Mouse (Mus musculus) urinary bladder, postnatal 14 days (tissue): ENCODE measurements at regions not wholly inside any gene's neighbourhood (a gene's known extent, or its start where the extent isn't known, plus 50 kb on each side); places are given as distances from the start of the nearest gene placed in this dataset.

Experiments
- DNase-seq: peaks from one replicate; pipeline ENCODE4 v3.0.0; 2021; ENCODE audit warnings: low spot score

DNA sequence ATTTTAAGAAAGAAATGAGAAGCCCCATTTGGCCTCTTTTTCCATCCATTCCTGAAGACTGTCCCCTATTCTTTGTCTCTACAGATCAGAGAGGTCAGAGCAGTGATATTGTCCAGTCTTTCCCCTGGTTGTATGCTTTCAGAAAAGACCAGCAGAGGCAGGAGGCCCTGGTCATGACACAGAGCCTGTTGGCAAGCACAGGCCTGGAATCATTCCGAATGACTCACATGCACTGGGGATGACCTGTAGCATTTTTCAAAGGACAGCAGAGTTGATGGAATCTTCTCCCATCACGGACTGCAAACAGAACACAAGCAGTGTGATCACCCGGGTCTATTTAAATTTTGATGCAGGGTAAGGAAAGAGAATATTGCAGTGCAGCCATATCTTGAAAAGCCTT is 50.2 kb upstream of the Nxt1 start:
- DNase-seq, result peak; percentile 68

GRCm38 (mm10) chr2:148611911-148612310 is 60.5 kb upstream of the Nxt1 start:
- no peak for DNase-seq

DNA sequence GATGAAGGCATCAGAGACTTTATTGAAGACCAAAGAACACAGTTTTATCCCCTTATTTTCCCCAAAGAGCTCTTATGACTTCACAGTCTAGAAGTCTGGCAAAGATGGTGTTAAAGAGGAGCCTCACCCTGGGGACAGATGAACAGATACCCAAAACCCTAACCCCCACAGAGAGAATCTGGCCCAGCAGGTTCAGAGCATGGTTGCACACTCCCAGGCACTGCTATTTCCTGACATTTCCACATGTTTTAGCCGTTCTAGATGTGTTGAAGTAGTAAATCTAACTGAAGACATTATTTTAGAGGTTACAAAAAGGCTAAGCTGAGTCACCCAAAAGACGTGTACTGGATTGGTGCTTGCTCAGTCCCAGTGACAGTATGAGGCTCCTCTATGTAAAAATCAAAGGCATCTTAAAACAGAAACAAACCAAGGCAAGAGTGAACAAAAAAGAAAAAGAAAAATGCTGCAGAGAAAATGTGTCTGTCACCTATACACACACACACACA is 66.9 kb upstream of the Nxt1 start:
- DNase-seq, result peak; percentile 8

DNA sequence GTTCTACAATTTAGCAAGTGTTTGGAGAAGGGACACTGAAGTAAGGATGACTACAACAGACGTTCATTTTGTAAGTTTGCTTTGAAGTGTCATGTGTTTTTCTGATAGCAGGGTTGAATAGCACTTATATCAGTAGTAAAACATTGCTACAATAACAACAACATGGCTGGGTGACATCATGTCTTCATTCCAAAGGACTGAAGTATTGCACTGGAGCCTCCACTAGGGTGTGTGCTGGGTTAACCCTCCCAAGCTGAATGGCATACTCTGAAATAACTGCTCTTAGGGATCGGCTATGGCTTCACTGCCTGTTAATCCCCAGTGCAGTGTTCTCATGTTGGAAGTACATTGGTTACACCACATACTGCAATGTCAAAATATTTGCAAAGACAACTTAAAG is 68.5 kb upstream of the Nxt1 start:
- DNase-seq, result no peak

DNA sequence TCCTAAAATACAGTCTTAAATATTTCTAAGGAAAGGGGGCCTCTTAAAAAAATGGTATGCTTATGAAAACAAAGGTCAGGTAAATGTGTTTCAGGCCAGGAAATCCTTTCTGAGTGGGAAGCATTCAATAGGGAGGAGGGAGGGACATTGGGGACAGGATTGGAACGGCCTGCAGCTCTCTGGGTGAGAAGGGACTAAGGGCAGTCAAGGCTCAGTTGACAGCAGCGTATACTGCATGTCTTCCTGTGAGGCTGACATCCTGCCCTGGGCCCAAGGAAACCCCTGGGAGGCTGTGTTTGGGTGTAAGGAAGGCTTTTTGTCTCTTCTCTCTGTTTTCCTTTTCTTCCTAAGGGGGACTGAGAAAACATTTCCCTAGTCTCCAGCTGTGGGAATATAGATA is 69.1 kb upstream of the Nxt1 start:
- no peak for DNase-seq

GRCm38 (mm10) chr2:148599498-148599897 is 72.9 kb upstream of the Nxt1 start:
- no peak for DNase-seq

- DNase-seq, result no peak
These were observed 75.4 kb upstream of the Nxt1 start for GRCm38 (mm10) chr2:148596966-148597365.

- no peak for DNase-seq
These were observed 86.6 kb upstream of the Nxt1 start for GRCm38 (mm10) chr2:148585721-148586335.

DNA sequence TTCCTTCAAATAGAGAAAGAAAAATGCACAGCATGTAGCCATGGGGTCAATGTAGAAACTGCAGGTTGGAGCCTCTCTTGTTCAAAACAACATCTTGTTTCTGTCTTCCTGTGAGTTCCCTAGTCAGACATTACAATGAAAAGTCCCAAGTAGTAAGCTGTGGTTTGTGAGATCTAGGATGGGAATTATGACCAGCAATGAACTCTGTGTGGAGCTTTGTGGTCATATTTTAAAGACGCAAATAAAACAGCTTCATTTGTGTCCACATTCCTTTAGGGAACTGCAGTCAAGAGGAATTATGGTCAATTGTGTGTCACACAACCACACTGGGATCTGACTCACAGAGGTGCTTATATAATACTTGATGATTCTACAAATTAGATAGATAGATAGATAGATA is 90.2 kb upstream of the Nxt1 start:
- no peak for DNase-seq

DNA sequence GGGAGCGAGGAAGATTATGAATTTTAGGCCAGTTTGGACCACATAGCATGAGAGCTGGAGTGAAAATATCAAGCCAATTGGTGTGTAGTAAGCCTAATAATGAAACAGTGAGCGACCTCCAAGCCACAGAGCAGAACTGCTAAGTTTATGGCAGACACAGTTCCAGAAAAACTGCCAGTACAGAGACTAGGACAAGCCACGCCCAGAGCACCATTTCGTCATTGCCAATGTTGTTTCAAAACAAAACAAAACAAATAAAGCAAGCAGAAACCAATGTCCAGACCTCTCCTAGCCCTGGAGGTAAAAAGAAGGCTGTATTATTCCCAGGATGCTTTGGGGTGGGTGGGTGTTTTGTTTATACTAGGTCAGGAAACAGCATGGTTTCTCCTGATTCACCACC is 90.7 kb upstream of the Nxt1 start:
- no peak for DNase-seq

DNA sequence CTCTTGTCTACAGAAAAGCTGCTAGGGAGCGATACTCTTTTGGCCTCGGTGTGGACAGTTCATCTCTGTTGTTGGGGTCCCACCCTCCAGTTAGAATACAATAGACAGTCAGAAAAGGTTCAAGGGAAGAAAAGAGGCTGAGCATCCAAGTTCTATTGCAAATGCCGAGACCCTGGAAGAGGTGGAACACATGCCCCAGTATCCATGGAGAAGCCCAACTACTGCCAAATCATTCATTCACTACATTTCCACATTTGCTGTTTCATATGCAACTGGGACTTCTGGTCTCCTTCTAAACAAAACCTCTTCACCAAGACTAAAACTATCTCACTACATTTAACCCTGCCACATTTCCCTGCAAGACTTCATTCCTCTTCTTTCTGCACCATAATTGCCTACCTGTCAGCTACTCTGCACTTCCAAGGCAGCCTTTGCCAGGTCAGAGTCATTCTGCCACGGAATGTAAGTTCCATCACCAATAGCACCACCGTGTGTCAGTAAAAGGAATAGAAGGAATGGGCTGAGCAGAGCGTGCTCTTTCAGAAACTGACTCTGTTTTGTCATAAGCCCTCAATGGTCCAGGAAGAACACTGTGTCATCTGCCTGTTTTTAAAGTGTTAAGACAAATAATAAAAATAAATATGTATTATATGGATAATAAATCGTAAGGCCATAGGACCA is 92.0 kb upstream of the Nxt1 start:
- DNase-seq, result peak; percentile 42

- no peak for DNase-seq
These were observed 92.8 kb upstream of the Nxt1 start for GRCm38 (mm10) chr2:148579564-148579963.

- no peak for DNase-seq
These were observed 93.4 kb upstream of the Nxt1 start for GRCm38 (mm10) chr2:148579027-148579426.

DNA sequence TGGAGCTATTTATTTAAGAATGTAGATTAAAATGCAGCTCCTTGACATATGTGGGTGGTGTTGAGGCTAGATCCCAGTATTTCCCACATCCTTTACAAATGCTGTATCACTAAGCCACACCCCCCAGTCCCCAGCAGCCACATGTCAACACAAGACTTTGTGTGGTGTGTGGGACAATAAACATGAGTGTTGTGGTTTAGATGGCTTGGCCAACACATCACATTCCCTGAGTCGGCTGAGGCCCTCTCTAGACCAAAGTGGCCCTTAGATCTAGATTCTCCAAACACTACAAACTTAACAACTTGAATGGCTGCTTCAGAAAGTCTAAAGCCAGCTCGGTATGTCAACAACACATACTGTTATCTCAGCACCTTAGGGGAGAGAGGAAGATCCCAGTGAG is 94.2 kb upstream of the Nxt1 start:
- DNase-seq, result no peak

DNA sequence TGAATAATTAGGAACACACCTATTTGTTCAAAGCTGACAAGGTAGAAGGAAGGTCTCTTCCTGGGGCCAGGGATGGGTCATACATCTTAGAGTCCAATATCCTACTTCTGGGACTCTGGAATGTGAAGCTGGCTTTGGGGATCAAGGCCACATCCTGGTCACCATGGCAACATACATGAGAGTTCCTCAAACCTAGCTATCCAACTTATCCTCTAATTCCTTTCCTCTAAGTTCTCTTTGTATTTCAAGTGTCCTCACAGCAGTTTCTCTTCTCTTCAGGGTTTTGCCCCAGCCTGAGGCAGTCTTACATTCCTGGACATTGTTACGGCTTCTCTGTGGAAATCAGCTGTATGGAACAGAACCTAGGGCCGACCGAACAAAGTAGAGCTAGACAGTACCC is 97.0 kb upstream of the Nxt1 start:
- DNase-seq, result no peak

DNA sequence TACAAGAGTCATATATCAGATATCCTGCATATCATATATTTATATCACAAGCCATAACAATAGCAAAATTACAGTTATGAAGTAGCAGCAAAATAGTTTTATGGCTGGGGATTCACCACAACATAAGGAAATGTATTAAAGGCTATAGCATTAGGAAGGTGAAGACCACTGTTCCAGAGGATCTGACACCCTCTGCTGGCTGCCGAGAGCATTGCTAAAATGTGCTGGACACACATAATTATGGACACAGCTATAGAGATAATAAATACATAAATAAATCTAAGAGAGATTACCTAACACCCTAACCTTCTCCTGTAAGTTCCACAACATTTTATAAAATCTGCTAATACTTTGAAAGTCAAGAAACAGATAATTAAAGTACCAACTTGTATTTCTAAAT is 100.2 kb upstream of the Nxt1 start:
- DNase-seq, result peak; percentile 73

GRCm38 (mm10) chr2:148571616-148572015 is 100.8 kb upstream of the Nxt1 start:
- DNase-seq, result no peak

DNA sequence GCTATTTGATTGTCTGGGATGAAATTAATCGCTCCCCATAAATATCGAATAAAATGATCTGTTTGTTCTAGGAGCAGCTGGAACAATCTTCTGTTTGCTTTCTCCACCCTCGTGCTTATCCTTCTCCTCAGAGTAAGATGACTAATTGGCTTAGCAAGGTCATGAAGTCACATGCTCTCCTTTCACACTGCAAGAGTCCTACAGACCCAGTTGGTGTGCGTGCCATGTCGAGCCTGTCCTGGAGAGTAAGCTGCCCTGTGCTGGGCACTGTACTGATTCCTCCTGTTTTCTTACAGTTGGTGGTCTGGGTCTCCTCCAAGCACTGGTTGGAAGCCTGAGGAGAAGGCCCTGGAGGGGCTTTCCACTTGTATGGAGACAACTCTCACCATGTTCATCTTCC is 101.4 kb upstream of the Nxt1 start:
- DNase-seq, result no peak

GRCm38 (mm10) chr2:148567930-148568481 is 104.4 kb upstream of the Nxt1 start:
- no peak for DNase-seq

GRCm38 (mm10) chr2:148563390-148563789 is 109.0 kb upstream of the Nxt1 start:
- no peak for DNase-seq

DNA sequence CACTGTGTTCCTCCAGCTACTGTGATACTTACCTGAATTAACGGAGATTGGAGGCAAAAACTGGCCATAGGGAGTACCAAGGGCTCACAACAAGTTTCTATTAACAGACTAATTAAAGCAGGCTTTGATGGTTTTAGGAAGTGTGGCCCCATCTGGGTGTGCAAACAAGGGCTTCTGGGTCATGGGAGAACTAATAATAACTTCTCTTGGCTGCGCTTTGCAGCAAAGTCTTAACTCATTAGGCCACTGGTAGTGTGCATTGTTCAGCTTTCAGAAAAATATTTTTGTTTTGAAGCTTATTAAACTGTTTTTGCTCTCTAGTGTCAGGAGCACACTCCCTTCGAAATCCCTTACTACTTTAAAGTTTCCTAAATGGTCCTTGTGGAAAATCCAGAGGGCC is 110.4 kb upstream of the Nxt1 start:
- DNase-seq, result no peak

GRCm38 (mm10) chr2:148560013-148560773 is 112.2 kb upstream of the Nxt1 start:
- DNase-seq, result no peak

- DNase-seq, result no peak
These were observed 113.0 kb upstream of the Nxt1 start for GRCm38 (mm10) chr2:148559376-148559775.
